Mouse (Mus musculus): ENCODE measurements at regions not wholly inside any gene's neighbourhood (a gene's known extent, or its start where the extent isn't known, plus 50 kb on each side); places are given as distances from the start of the nearest gene placed in this dataset.

GRCm38 (mm10) chr5:132606216-132606615 is 63.1 kb upstream of the Auts2 start:
- 44% methylated on average over 6 of the region's 6 CpGs for WGBS
- Histone ChIP-seq H3K27ac (ENCODE audit: low read depth, low read length) (no peak overlapping the region), H3K9ac (ENCODE audit: low read length) (no peak overlapping the region), H3K4me3 (ENCODE audit: low read depth, low read length) (no peak overlapping the region), H3K27me3 (ENCODE audit: control insufficient read depth, insufficient read depth, low read length) (no peaks in the 10 kb centered on the region), H3K4me2 (ENCODE audit: low read depth, low read length, severe bottlenecking) (no peak overlapping the region), H3K9me3 (ENCODE audit: control insufficient read depth, low read length) (no peaks in the 10 kb centered on the region), H3K4me1 (replicated peaks; ENCODE audit: control insufficient read depth, insufficient read depth, low read length) (no peaks in the 10 kb centered on the region), H3K36me3 (ENCODE audit: control insufficient read depth, insufficient read depth, low read length) (no peaks in the 10 kb centered on the region)
- ATAC-seq (replicated peaks; ENCODE audit: low FRiP score) (no peak), DNase-seq (ENCODE audit: low spot score) (no peak)

GRCm38 (mm10) chr5:132594796-132595195 is 51.7 kb upstream of the Auts2 start:
- Histone ChIP-seq H3K9ac (ENCODE audit: low read length) (no peak overlapping the region), H3K27ac (ENCODE audit: low read depth, low read length) (no peak overlapping the region), H3K36me3 (ENCODE audit: control insufficient read depth, insufficient read depth, low read length) (no peaks in the 10 kb centered on the region), H3K4me3 (ENCODE audit: low read depth, low read length) (no peak overlapping the region), H3K4me1 (replicated peaks; ENCODE audit: control insufficient read depth, insufficient read depth, low read length) (no peaks in the 10 kb centered on the region), H3K4me2 (ENCODE audit: low read depth, low read length, severe bottlenecking) (no peak overlapping the region), H3K9me3 (ENCODE audit: control insufficient read depth, low read length) (no peaks in the 10 kb centered on the region), H3K27me3 (ENCODE audit: control insufficient read depth, insufficient read depth, low read length) (no peaks in the 10 kb centered on the region)
- no peak for ATAC-seq (replicated peaks; ENCODE audit: low FRiP score)
- WGBS = 85% methylated on average over 6 of the region's 6 CpGs
- no peak for DNase-seq (ENCODE audit: low spot score)

Measured in forebrain, embryonic 11.5 days (tissue).